ENCODE assay signal across 11 mouse cellular contexts in genomic region chr10:102835814-102836213, GRCm38 (mm10).
A peak's percentile ranks its signal among the peaks of the same experiment; 100 is the strongest.
DNase-seq lines count a peak whose midpoint lies in the region; ATAC-seq and TF ChIP-seq lines count a peak whose summit lies in the region.
"Had no signal": no experiment of that assay in that cellular context is flagged by ENCODE, and none has a peak within 500 bp of the region (broad histone marks: within the 10 kb centered on the region; RNA-seq: fewer than 3 reads in every experiment).

No protein-coding gene starts in this region.

- no peaks in the 10 kb centered on the region for H3K36me3 ChIP-seq in forebrain, postnatal 0 days (ENCODE audit: insufficient read depth)
- H3K36me3 ChIP-seq in forebrain, embryonic 12.5 days (replicated peaks), result no peaks in the 10 kb centered on the region
- H3K36me3 ChIP-seq in liver, postnatal 0 days (replicated peaks; ENCODE audit: insufficient read depth, low read length), result no peaks in the 10 kb centered on the region
- H3K36me3 ChIP-seq in liver, embryonic 11.5 days (ENCODE audit: control insufficient read depth, insufficient read depth, low read length), result no peaks in the 10 kb centered on the region
- H3K36me3 ChIP-seq: G1E; stomach, embryonic 15.5 days had no signal

- POLR2A ChIA-PET in Patski (lab: Charles Lee), result no interaction called here

- no peaks in the 10 kb centered on the region for H3K4me1 ChIP-seq in forebrain, postnatal 0 days (ENCODE audit: insufficient read depth)
- H3K4me1 ChIP-seq in forebrain, embryonic 12.5 days, result no peaks in the 10 kb centered on the region
- no peaks in the 10 kb centered on the region for H3K4me1 ChIP-seq in liver, postnatal 0 days (ENCODE audit: insufficient read depth)
- no peaks in the 10 kb centered on the region for H3K4me1 ChIP-seq in liver, embryonic 11.5 days (replicated peaks; ENCODE audit: control insufficient read depth, insufficient read depth, low read length)
- H3K4me1 ChIP-seq: stomach, embryonic 15.5 days had no signal

- TF ChIP-seq CTCF in forebrain, postnatal 0 days (IDR thresholded peaks at IDR 0.05; ENCODE audit: low read depth), result peak; percentile 57
- TF ChIP-seq CTCF in liver, postnatal 0 days (IDR thresholded peaks at IDR 0.05; ENCODE audit: low read depth), result peak; percentile 64
- peak; percentile 64 for TF ChIP-seq CTCF in Patski (IDR thresholded peaks at IDR 0.05)

- no peak overlapping the region for H3K9ac ChIP-seq in forebrain, postnatal 0 days
- H3K9ac ChIP-seq in forebrain, embryonic 12.5 days, result no peak overlapping the region
- H3K9ac ChIP-seq in liver, postnatal 0 days (replicated peaks), result no peak overlapping the region
- H3K9ac ChIP-seq in liver, embryonic 11.5 days (ENCODE audit: low read depth, low read length), result no peak overlapping the region
- H3K9ac ChIP-seq: stomach, embryonic 15.5 days had no signal

- in situ Hi-C loops in Patski (cut with MboI; ENCODE audit: low pct_unique_long_range_greater_than_20kb), result no loop called here

- no peak overlapping the region for H3K27ac ChIP-seq in forebrain, postnatal 0 days (ENCODE audit: low read depth, low read length)
- no peak overlapping the region for H3K27ac ChIP-seq in forebrain, embryonic 12.5 days
- H3K27ac ChIP-seq in liver, postnatal 0 days (ENCODE audit: low read depth), result no peak overlapping the region
- no peak overlapping the region for H3K27ac ChIP-seq in liver, embryonic 11.5 days (ENCODE audit: low read depth, low read length)
- H3K27ac ChIP-seq: stomach, embryonic 15.5 days had no signal

- H3K27me3 ChIP-seq in forebrain, postnatal 0 days (ENCODE audit: insufficient read depth, low read length), result no peaks in the 10 kb centered on the region
- no peaks in the 10 kb centered on the region for H3K27me3 ChIP-seq in forebrain, embryonic 12.5 days
- no peaks in the 10 kb centered on the region for H3K27me3 ChIP-seq in liver, postnatal 0 days (ENCODE audit: insufficient read depth, low read length)
- no peaks in the 10 kb centered on the region for H3K27me3 ChIP-seq in liver, embryonic 11.5 days (replicated peaks; ENCODE audit: control insufficient read depth, insufficient read depth, low read length)
- H3K27me3 ChIP-seq in Patski, result no peaks in the 10 kb centered on the region
- H3K27me3 ChIP-seq: stomach, embryonic 15.5 days had no signal

- TF ChIP-seq EP300 in liver, postnatal 0 days (IDR thresholded peaks at IDR 0.05; ENCODE audit: low read depth), result no peak

- DNase-seq in forebrain, postnatal 0 days, result peak; percentile 6
- DNase-seq in liver, postnatal 0 days, result no peak
- DNase-seq in liver, embryonic 11.5 days (ENCODE audit: low spot score), result no peak
- DNase-seq in Patski (ENCODE audit: low read depth, low spot score), result no peak
- DNase-seq in thymus, postnatal 4 days, result no peak

- CTCF ChIA-PET in Patski (lab: Charles Lee), result interaction anchor here (1.1 to 1.9 kb wide), 6 partner anchors 13 to 387 kb away, joined by 3 to 5 read pairs (median 4); no protein-coding TSS in a partner anchor

- H3K4me2 ChIP-seq in forebrain, postnatal 0 days (ENCODE audit: low read depth), result no peak overlapping the region
- no peak overlapping the region for H3K4me2 ChIP-seq in forebrain, embryonic 12.5 days
- no peak overlapping the region for H3K4me2 ChIP-seq in liver, postnatal 0 days (ENCODE audit: low read depth, low read length)
- H3K4me2 ChIP-seq in liver, embryonic 11.5 days, result no peak overlapping the region
- H3K4me2 ChIP-seq: midbrain, embryonic 11.5 days; stomach, embryonic 15.5 days had no signal

- no peak for ATAC-seq in forebrain, postnatal 0 days
- no peak; the same call in 1 of the 2 replicates for ATAC-seq in forebrain, embryonic 12.5 days (ENCODE audit: low FRiP score)
- ATAC-seq in liver, postnatal 0 days, result no peak
- ATAC-seq in liver, embryonic 11.5 days (replicated peaks; ENCODE audit: low FRiP score), result no peak
- no peak for ATAC-seq in Patski
- peak; percentile 81 for ATAC-seq in megakaryocyte progenitor cell, adult 5-6 weeks (replicated peaks; ENCODE audit: poor library complexity)
- ATAC-seq in inflammation-experienced regulatory T-cells, adult 6 months, result no peak

- H3K4me3 ChIP-seq in forebrain, postnatal 0 days (ENCODE audit: low read depth, low read length), result no peak overlapping the region
- H3K4me3 ChIP-seq in forebrain, embryonic 12.5 days (replicated peaks), result no peak overlapping the region
- H3K4me3 ChIP-seq in liver, postnatal 0 days (ENCODE audit: low read depth, low read length), result no peak overlapping the region
- no peak overlapping the region for H3K4me3 ChIP-seq in liver, embryonic 11.5 days (ENCODE audit: low read depth, low read length)
- H3K4me3 ChIP-seq: stomach, embryonic 15.5 days had no signal

- 41% methylated on average over 1 of the region's 1 CpGs for WGBS in forebrain, postnatal 0 days
- 52% methylated on average over 1 of the region's 1 CpGs for WGBS in forebrain, embryonic 12.5 days
- WGBS in liver, postnatal 0 days (ENCODE audit: insufficient replicate concordance), result 30% methylated on average over 1 of the region's 1 CpGs
- WGBS in liver, embryonic 11.5 days, result 31% methylated on average over 1 of the region's 1 CpGs

- H3K9me3 ChIP-seq in forebrain, postnatal 0 days (ENCODE audit: low read length), result no peaks in the 10 kb centered on the region
- no peaks in the 10 kb centered on the region for H3K9me3 ChIP-seq in forebrain, embryonic 12.5 days
- no peaks in the 10 kb centered on the region for H3K9me3 ChIP-seq in liver, postnatal 0 days (ENCODE audit: low read length)
- no peaks in the 10 kb centered on the region for H3K9me3 ChIP-seq in liver, embryonic 11.5 days (ENCODE audit: control insufficient read depth, low read length)
- H3K9me3 ChIP-seq: G1E; stomach, embryonic 15.5 days had no signal
